Mouse (Mus musculus) gastrocnemius, postnatal 36 days (tissue): Measurements from ENCODE around the gene Shroom3. TPM values are rescaled to one million over a fixed set of nuclear protein-coding genes. Genes with fewer than 3 reads are reported as not detected.
"Not testable (repeated sequence)": the region's sequence is repeated elsewhere in the genome, so short reads cannot be mapped to it uniquely, and the experiment has no call there.

Source experiments
- DNase-seq, 2 experiments: peaks; one replicate each; pipeline ENCODE4 v3.0.0; 2022
- intact Hi-C: fragments of 180-260 bp; cut with DNase I; formaldehyde crosslinking; loops from one replicate; pipeline ENCODE4 v1.15.1; 2025
- total RNA-seq, 2 experiments: library from RNA; stranded (reverse); gene quantifications; 2 replicates each; pipeline ENCODE4 v1.2.3; 2021

The Shroom3 gene
- total RNA-seq, 2 experiments from 2014 or later, result 0.43 to 0.54 TPM

- DNase-seq, result no peak
- intact Hi-C loops, result no loop called here
These were observed 237.7 kb downstream of the Shroom3 start for GRCm38 (mm10) chr5:92920984-92921383.

GRCm38 (mm10) chr5:92921728-92922127, 238.5 kb downstream of the Shroom3 start:
- no peak for DNase-seq
- intact Hi-C loops, result no loop called here

- DNase-seq, intact Hi-C loops: not testable (repeated sequence)
These were observed 239.7 kb downstream of the Shroom3 start for GRCm38 (mm10) chr5:92922981-92923380.

GRCm38 (mm10) chr5:92924851-92925477, 241.7 kb downstream of the Shroom3 start:
- intact Hi-C loops, result no loop called here
- DNase-seq, result no peak

- intact Hi-C loops, result no loop called here
These were observed 244.4 kb downstream of the Shroom3 start for GRCm38 (mm10) chr5:92927667-92928066.

GRCm38 (mm10) chr5:92930557-92930956, 247.3 kb downstream of the Shroom3 start:
- no peak for DNase-seq
- intact Hi-C loops, result no loop called here

More at GRCm38 (mm10) chr5:92927667-92928066, 244.4 kb downstream of the Shroom3 start:
- no peak for DNase-seq

GRCm38 (mm10) chr5:92931298-92931697, 248.1 kb downstream of the Shroom3 start:
- no peak for DNase-seq
- intact Hi-C loops, result no loop called here

GRCm38 (mm10) chr5:92933010-92933409, 249.8 kb downstream of the Shroom3 start:
- DNase-seq, result no peak
- intact Hi-C loops, result no loop called here

- intact Hi-C loops, result no loop called here
- no peak for DNase-seq
These were observed 250.5 kb downstream of the Shroom3 start for GRCm38 (mm10) chr5:92933599-92934217.

GRCm38 (mm10) chr5:92934269-92934939, 251.2 kb downstream of the Shroom3 start:
- intact Hi-C loops, result no loop called here
- DNase-seq, result no peak

GRCm38 (mm10) chr5:92935883-92936282, 252.6 kb downstream of the Shroom3 start:
- intact Hi-C loops, result no loop called here
- no peak for DNase-seq

GRCm38 (mm10) chr5:92937701-92938100, 254.5 kb downstream of the Shroom3 start:
- intact Hi-C loops, result no loop called here

GRCm38 (mm10) chr5:92939246-92939995, 256.2 kb downstream of the Shroom3 start:
- intact Hi-C loops, result no loop called here

More at GRCm38 (mm10) chr5:92937701-92938100, 254.5 kb downstream of the Shroom3 start:
- no peak for DNase-seq

GRCm38 (mm10) chr5:92942166-92942565, 258.9 kb downstream of the Shroom3 start:
- DNase-seq, result no peak
- intact Hi-C loops, result no loop called here

More at GRCm38 (mm10) chr5:92939246-92939995, 256.2 kb downstream of the Shroom3 start:
- no peak for DNase-seq

GRCm38 (mm10) chr5:92942577-92942976, 259.3 kb downstream of the Shroom3 start:
- no peak for DNase-seq
- intact Hi-C loops, result no loop called here

GRCm38 (mm10) chr5:92944867-92945266, 261.6 kb downstream of the Shroom3 start:
- intact Hi-C loops, result no loop called here
- no peak for DNase-seq

GRCm38 (mm10) chr5:92948972-92949745, 265.9 kb downstream of the Shroom3 start:
- DNase-seq, result no peak
- intact Hi-C loops, result no loop called here

GRCm38 (mm10) chr5:92950583-92950982, 267.3 kb downstream of the Shroom3 start:
- intact Hi-C loops, result loop anchor here (5.0 kb wide), 1 partner anchor 268 kb away; the partner anchor contains the start of gene Shroom3
- DNase-seq, result no peak

- no peak for DNase-seq
- intact Hi-C loops, result loop anchor here (5.0 kb wide), 1 partner anchor 269 kb away; the partner anchor contains the start of gene Shroom3
These were observed 267.8 kb downstream of the Shroom3 start for GRCm38 (mm10) chr5:92951079-92951478.

GRCm38 (mm10) chr5:92953865-92954264, 270.6 kb downstream of the Shroom3 start:
- intact Hi-C loops, result loop anchor here (2.0 to 5.0 kb wide), 2 partner anchors 225 to 272 kb away; partner anchors contain the start of gene Shroom3
- no peak for DNase-seq
